Mouse (Mus musculus): ENCODE data around the gene Ugt2b35. TPM values are rescaled to one million over a fixed set of nuclear protein-coding genes. Genes with fewer than 3 reads are reported as not detected.

Gene Ugt2b35
- polyA plus RNA-seq, 1 experiment from 2014 or later, result not detected

Other genes starting within 250 kb of the Ugt2b35 start
- 32.7 and 35.7 TPM in 2 replicates for gene Ythdc1, start 196.6 kb upstream of the Ugt2b35 start, polyA plus RNA-seq (2014; fragmentation: Nextera tagmentation; extraction: Ambion mirVana)
- not detected in 2 replicates for gene Ugt2b34, start 93.9 kb upstream of the Ugt2b35 start, polyA plus RNA-seq (2014; fragmentation: Nextera tagmentation; extraction: Ambion mirVana)
- not detected in 2 replicates for gene Ugt2b1, start 74.3 kb upstream of the Ugt2b35 start, polyA plus RNA-seq (2014; fragmentation: Nextera tagmentation; extraction: Ambion mirVana)
- not detected in 2 replicates for gene Ugt2b36, start 91.7 kb downstream of the Ugt2b35 start, polyA plus RNA-seq (2014; fragmentation: Nextera tagmentation; extraction: Ambion mirVana)
- 0.09 TPM in 1 of 2 replicates, not detected in the other for gene Ugt2b5, start 139.5 kb downstream of the Ugt2b35 start, polyA plus RNA-seq (2014; fragmentation: Nextera tagmentation; extraction: Ambion mirVana)